Mouse (Mus musculus) embryonic stem cell, embryonic (primary cell): Measurements from ENCODE around the gene Olfr392.

Experiments used
- CTCF ChIA-PET, 4 experiments: fragments of 300-600 bp in 2 of 4; fragments of 350-600 bp in 2 of 4; sonication (Branson Sonifier 250); formaldehyde crosslinking; loops; one replicate each; lab custom pipeline; 2022; ENCODE audit warnings: inconsistent platforms in 2 of 4; lab: Charles Lee
- POLR2A ChIA-PET, 4 experiments: fragments of 300-600 bp in 2 of 4; fragments of 350-600 bp in 2 of 4; sonication (Branson Sonifier 250); formaldehyde crosslinking; loops; one replicate each; lab custom pipeline; 2022; ENCODE audit warnings: antibody characterized with exemption in 4 of 4, inconsistent platforms in 1 of 4; lab: Charles Lee

Gene Olfr392

DNA sequence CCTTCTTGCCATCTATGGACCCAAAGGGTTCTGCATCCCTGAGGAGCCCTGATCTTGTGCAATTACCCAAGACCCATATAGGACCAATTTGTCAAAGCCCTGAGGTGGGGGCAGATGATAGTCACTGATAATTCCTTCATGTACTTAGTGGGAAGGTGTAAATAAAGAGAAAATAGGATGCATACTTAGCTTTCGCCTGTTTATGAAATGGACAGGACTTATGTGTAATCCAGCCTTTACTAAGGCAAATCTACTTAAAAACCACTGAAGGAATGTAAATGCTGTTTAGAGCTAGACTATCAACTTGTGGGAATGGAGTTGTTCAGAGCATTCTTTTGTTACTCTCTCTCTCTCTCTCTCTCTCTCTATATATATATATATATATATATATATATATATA is at the start of gene Olfr392:
TSS of gene Olfr392 (minus strand) at position 101 of the 400 bp plus-strand sequence.
- ChIA-PET CTCF (no interaction called here), POLR2A (no interaction called here)

DNA sequence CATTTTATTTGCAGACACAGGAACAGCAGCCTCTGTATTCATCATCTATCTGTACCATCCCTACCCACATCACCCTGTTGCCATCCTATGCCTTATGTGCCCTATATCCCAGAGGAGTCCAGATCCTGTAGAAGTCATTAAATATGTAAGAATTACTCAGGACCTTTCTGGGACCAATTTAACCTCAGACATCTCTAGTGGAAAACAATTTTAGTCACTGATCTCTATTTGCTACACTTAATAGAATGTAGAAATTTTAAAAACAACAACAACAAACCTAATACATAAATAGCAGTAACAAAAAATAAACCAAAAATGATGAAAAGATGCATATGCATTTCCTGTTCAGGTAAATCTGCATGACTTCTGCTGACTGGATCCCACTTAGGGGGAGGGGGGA is 34.5 kb upstream of the Olfr392 start, which contains the start of gene Olfr393:
TSS of gene Olfr393 (minus strand) at position 101 of the 400 bp plus-strand sequence.
- ChIA-PET CTCF (no interaction called here), POLR2A (no interaction called here)

DNA sequence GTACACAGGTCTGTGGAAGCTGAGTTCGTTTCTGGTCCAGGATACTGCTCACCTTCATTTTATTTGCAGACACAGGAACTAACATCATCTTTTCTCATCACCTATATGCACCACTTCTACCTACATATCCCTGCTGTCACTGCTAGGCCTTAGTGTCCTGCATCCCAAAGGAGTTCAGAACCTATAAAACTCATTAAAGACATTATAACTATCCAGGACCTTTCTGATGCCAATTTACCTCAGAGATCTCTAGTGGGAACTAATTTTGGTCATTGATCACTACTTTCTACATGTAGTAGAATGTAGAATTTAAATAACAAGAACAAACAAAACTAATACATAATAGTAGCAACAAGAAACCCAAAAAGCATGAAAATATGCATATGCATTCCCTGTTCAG is 13.9 kb downstream of the Olfr392 start, which contains the start of gene Olfr391-ps:
TSS of gene Olfr391-ps (minus strand) at position 101 of the 400 bp plus-strand sequence.
- POLR2A ChIA-PET, result no interaction called here

DNA sequence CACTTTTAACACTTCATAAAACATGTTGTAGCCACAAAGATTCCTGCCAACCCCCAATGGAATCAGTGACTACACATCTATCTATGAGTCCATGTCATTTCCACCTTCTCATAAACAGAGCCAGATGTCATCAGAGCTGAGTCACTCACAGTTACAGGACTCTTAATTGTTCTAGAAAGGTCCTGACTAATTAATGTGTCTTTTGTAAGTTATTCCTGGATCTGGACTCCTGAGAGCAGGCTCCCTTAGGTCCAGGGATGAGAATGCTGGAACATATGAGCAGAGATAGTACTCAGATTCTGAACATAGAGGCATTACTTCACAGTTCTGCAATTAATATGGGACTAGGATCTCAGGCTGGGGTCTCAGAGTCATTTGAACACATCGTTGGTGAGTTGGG is 34.2 kb downstream of the Olfr392 start, which contains the start of gene Olfr390:
TSS of gene Olfr390 (plus strand) at position 301 of the 400 bp plus-strand sequence.
- POLR2A ChIA-PET, result no interaction called here
- CTCF ChIA-PET, result no interaction called here

More for the DNA sequence above, 13.9 kb downstream of the Olfr392 start, which contains the start of gene Olfr391-ps:
- CTCF ChIA-PET, result no interaction called here

DNA sequence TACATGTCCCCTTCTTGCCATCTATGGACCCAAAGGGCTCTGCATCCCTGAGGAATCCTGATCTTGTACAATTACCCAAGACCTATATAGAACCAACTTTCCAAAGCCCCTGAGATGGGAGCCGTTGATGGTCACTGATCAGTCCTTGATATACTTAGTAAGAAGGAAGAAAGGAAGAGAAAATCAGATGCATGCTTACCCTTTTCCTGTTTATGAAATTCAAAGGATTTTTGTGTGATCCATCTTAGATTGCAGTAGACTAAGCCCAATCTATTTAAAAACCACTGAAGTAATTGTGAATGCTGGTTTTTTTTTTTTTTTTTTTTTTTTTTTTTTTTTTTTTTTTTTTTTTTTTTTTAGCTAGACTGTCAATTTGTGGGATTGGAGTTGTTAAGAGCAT is 36.2 kb downstream of the Olfr392 start, which contains the start of gene Olfr389:
TSS of gene Olfr389 (minus strand) at position 101 of the 400 bp plus-strand sequence.
- ChIA-PET CTCF (no interaction called here), POLR2A (no interaction called here)
